Mouse (Mus musculus) forebrain, embryonic 10.5 days (tissue): ENCODE results near the gene Thbs1. TPM values are rescaled to one million over a fixed set of nuclear protein-coding genes. Genes with fewer than 3 reads are reported as not detected.

Experiments used
- DNase-seq: peaks from one replicate; pipeline ENCODE4 v3.0.0-alpha.2; 2017; ENCODE audit warnings: low spot score; ENCODE audit errors: extremely low spot score
- H3K27ac ChIP-seq: fragments of 300-500 bp; sonication (generic); 2 replicates; pipeline ENCODE4 v1.5.1; 2016; ENCODE audit warnings: mild to moderate bottlenecking
- H3K27me3 ChIP-seq: fragments of 300-500 bp; sonication (generic); 2 replicates; pipeline ENCODE4 v1.6.1; 2016; ENCODE audit warnings: mild to moderate bottlenecking; ENCODE audit not compliant: poor library complexity, severe bottlenecking
- H3K36me3 ChIP-seq: fragments of 300-500 bp; sonication (generic); replicated peaks from 2 replicates; pipeline ENCODE4 v1.6.1; 2016; ENCODE audit warnings: mild to moderate bottlenecking, moderate library complexity
- H3K4me1 ChIP-seq: fragments of 300-500 bp; sonication (generic); 2 replicates; pipeline ENCODE4 v1.6.1; 2016
- H3K4me3 ChIP-seq: fragments of 300-500 bp; sonication (generic); 2 replicates; pipeline ENCODE4 v1.5.1; 2016; ENCODE audit warnings: mild to moderate bottlenecking, moderate library complexity
- H3K9me3 ChIP-seq: fragments of 300-500 bp; sonication (generic); 2 replicates; pipeline ENCODE4 v1.6.1; 2016; ENCODE audit warnings: mild to moderate bottlenecking, moderate library complexity
- WGBS: fragments of 180-500 bp; shearing (Covaris S2); methylation state at CpG from one replicate; pipeline ENCODE4 v1.1.7; 2016; 5-methylcytosine and 5-hydroxymethylcytosine counted together
- polyA plus RNA-seq: library from polyadenylated mRNA; unstranded; fragments of >200 nt; fragmentation: Nextera tagmentation; extraction: Ambion mirVana; gene quantifications from 2 replicates; pipeline ENCODE4 v1.2.1, GENCODE M21; 2016

The Thbs1 gene
- polyA plus RNA-seq = 40.0 and 40.9 TPM in 2 replicates

DNA sequence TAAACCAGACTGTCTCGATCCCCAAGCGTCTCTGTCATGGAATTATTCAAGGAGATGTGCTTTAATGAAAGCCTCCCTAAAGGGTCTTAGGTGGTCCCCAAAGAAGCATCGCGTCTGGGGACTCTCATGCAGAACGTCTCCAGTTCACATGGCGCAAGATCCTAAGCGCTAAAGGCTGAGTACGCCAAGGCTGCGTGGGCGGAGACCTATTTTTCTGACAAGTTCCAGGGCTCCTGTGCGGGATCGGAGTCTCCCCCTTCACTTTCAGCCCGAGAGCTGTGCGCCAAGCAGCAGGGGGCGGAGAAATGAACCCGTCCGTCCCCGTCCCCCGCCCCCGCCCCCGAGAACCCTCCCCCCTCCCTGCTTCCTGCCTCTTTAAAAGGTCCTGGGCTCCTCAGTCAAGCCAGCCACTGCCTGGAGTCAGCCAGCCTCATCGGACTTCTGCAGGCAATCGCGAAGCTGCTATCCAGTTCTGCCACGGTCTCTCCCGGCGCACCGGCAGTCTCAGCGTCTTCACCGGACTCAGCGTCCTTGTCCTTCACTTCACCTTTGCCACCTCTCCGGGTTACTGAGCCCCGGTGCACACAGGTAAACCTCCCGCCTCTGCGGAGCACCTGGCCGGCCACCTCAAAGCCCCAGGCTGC, at the start of gene Thbs1:
Gene Thbs1, plus strand, starts transcription at position 389 of the 644 bp plus-strand sequence.
- Histone ChIP-seq H3K4me3 (peak within 1 kb of the TSS; percentile 69), H3K9me3 (no peaks in the 10 kb centered on the region), H3K27ac (peak within 1 kb of the TSS; percentile 84), H3K4me1 (peaks cover 60% of the 10 kb centered on the region), H3K27me3 (peaks cover 26% of the 10 kb centered on the region), H3K36me3 (peaks cover 25% of the 10 kb centered on the region)
- WGBS = under 1% methylated on average over 36 of the region's 36 CpGs
- peak; percentile 75 for DNase-seq

DNA sequence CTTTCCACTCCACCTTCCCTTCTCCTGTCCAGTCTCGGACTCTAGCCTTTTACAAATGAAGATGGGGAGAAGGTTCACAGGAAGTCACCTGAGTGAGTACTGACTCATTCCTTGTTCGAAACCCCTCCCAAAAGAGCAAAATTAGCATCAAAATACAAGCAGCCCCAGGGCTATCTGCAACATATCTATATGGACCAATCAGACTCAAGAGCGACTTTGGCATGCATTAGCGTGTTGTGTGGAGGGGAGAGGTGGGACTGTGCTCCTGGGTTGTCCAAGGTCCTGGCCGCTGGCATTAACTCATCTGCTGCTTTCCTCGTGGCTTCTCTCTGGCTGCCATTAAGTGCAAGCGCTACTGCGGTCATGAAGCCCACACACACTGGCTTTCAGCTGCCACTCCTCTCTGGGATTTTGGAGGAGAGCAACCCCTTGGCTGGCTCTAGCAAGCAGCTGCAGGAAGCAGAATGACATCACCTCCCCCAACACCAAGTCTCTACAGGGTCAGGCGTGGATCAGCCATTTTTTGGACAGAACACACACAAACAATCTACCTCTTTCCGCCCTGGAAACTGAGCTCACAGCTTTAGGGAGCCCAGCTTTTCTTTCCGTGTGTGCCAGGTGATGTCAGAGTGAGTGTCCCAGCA, 47.4 kb upstream of the Thbs1 start:
- no peak for DNase-seq
- H3K36me3 ChIP-seq = no peaks in the 10 kb centered on the region
- no peak overlapping the region for H3K4me3 ChIP-seq
- H3K27me3 ChIP-seq = no peaks in the 10 kb centered on the region
- no peaks in the 10 kb centered on the region for H3K9me3 ChIP-seq
- 92% methylated on average over 11 of the region's 11 CpGs for WGBS
- no peak overlapping the region for H3K27ac ChIP-seq
- peaks cover 10% of the 10 kb centered on the region; the same call in 1 of the 2 replicates for H3K4me1 ChIP-seq

DNA sequence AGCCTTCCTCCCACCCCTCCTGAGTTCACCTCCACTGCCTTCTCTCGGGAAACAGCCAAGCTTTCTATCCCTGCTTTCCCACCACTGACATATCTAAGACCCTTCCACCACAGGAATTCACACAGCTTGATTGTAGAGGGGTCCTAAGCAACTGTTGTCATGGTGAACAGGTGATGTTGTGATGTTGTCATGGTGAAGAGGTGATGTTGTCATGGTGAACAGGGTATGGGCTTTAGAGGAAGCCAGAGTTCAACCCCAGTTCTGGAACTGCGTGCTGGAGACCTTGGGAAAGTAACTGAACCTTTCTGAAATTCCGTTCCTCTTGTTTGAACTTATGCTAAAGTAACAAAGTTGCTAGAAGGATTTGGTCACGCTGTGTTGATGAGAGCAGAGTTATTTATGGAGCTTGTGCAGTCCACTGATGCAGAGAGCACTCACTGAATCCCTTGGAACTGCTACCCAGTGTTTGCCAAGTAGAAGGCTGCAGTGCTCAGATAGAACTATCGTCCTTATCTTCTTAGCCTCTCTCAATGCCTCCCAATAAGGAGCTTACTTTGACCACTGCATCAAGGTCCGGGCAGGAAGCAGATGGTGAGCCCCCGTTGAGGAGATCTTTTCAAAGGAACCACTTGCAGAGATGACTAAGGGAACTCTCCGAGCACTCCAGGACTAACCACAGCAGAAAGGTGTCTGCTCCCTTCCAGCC, 45.5 kb upstream of the Thbs1 start:
- no peaks in the 10 kb centered on the region for H3K27me3 ChIP-seq
- H3K36me3 ChIP-seq = no peaks in the 10 kb centered on the region
- DNase-seq = no peak
- H3K27ac ChIP-seq = no peak overlapping the region
- peaks cover 5% of the 10 kb centered on the region; the same call in 1 of the 2 replicates for H3K4me1 ChIP-seq
- 85% methylated on average over 8 of the region's 8 CpGs for WGBS
- no peaks in the 10 kb centered on the region for H3K9me3 ChIP-seq
- no peak overlapping the region for H3K4me3 ChIP-seq

DNA sequence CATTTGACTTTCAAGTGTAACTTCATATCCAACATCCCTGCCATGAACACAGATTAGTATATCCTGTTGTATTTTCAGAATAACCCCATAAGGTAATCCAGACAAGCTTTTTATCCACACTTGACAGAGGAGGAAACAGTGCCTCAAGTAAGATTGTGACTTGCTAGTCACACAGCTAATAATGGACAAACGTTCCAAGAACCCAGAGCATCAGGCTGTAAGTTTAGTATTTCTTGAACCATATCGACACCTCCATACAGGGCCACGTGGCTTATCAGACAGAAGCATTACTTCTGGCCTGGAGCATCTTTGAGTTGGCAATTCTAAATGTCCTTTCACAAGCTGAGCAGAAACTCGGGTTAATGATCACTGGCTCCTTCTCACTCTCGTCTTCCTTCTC, 41.7 kb upstream of the Thbs1 start:
- no peaks in the 10 kb centered on the region for H3K9me3 ChIP-seq
- no peak overlapping the region for H3K27ac ChIP-seq
- no peak for DNase-seq
- H3K36me3 ChIP-seq = no peaks in the 10 kb centered on the region
- H3K4me3 ChIP-seq = no peak overlapping the region
- peaks cover 3% of the 10 kb centered on the region; the same call in 1 of the 2 replicates for H3K4me1 ChIP-seq
- H3K27me3 ChIP-seq = no peaks in the 10 kb centered on the region
- 85% methylated on average over 5 of the region's 5 CpGs for WGBS

DNA sequence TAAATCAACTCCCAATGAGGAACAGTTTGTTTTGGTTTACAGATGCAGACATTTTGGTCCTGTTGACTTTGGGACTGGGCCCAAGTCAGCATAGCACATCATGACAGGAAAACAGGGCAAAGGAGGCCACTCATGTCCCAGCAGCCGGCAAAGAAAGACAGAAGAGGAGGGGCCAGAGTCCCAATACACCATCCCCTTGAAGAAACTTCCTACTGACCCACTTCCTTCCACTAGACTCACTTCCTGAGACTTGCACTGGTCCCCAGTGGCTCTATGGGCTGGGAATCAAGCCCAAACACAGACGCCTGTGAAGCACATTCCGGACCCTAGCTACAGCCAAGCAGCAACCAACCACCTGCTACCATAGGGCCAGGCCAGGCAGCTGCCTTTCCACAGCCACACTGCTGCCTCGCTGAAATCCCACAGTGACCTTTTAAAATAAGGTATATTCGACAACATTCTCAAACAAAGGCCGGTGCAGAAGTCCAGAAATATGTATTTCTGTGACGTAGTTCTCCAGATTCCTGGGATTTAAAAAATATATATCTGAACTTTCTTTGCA, 38.8 kb upstream of the Thbs1 start:
- H3K27ac ChIP-seq = no peak overlapping the region
- 90% methylated on average over 7 of the region's 7 CpGs for WGBS

DNA sequence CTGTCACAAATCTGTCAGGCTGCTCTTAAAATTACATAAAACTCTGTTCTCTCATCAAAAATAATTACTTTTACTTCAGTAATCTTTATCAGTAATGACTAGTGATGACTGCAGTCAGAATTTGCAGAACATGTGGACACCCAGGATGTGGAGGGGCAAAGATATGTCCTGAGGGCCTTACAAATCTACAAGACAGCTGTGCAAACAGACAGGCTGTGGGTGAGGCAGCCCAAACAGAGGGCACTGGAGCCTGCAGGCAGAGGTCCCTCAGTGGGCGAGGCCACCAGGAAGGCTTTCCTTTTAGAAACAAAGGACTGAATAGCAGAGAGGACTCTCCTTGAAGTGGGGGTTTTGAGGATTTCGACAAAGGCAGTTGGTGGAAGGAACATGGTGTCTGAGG, 37.6 kb upstream of the Thbs1 start:
- WGBS = 36% methylated on average over 2 of the region's 2 CpGs

More for the DNA sequence above, 38.8 kb upstream of the Thbs1 start:
- Histone ChIP-seq H3K36me3 (no peaks in the 10 kb centered on the region), H3K9me3 (no peaks in the 10 kb centered on the region), H3K4me1 (peaks cover 3% of the 10 kb centered on the region; the same call in 1 of the 2 replicates), H3K27me3 (no peaks in the 10 kb centered on the region), H3K4me3 (no peak overlapping the region)
- no peak for DNase-seq

DNA sequence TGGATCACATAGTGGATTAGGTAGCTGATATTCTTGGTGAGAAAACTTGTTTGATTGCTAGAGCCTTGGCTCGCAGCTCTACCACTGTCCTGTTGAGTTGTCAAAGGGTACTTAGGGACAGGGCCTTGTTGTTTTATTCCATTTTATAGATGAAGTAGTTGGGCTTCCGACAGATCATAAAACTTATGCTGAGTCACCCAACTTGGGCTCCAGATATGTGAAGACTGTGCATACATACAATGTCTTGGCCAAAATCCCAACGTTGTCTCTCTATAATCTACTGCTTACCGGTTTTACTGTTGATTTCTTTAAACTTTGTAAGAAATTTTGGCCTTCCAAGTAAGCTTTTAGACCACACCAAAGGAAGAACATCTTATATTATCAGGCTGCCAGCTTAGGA, 36.5 kb upstream of the Thbs1 start:
- WGBS = 92% methylated on average over 4 of the region's 4 CpGs
- Histone ChIP-seq H3K9me3 (no peaks in the 10 kb centered on the region), H3K4me3 (no peak overlapping the region), H3K36me3 (no peaks in the 10 kb centered on the region), H3K27me3 (no peaks in the 10 kb centered on the region), H3K27ac (no peak overlapping the region), H3K4me1 (peaks cover 3% of the 10 kb centered on the region; the same call in 1 of the 2 replicates)
- no peak for DNase-seq

More for the DNA sequence above, 37.6 kb upstream of the Thbs1 start:
- H3K4me3 ChIP-seq = no peak overlapping the region
- no peaks in the 10 kb centered on the region for H3K27me3 ChIP-seq
- DNase-seq = no peak
- peaks cover 3% of the 10 kb centered on the region; the same call in 1 of the 2 replicates for H3K4me1 ChIP-seq
- H3K9me3 ChIP-seq = no peaks in the 10 kb centered on the region
- no peaks in the 10 kb centered on the region for H3K36me3 ChIP-seq
- no peak overlapping the region for H3K27ac ChIP-seq

DNA sequence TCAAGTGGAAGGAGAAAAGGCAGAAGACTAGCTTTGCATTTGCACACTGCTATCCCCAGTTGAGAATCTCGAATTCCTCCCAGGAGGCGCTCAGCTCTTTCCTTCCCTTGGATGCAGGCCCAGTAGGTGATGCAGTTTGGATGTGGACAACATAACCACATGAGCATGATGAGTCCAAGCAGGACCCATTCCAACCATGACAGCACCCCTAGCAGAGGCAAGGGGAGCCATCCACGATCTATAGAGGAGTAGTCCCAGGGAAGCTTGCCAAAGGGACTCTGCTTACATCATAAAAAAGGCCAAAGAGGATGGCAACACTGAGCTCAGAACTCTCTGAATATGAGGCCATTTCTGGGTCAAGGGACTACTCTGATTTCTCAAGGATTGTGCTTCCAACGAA, 32.5 kb upstream of the Thbs1 start:
- peaks cover under 1% of the 10 kb centered on the region; the same call in 1 of the 2 replicates for H3K4me1 ChIP-seq
- 89% methylated on average over 4 of the region's 4 CpGs for WGBS
- no peaks in the 10 kb centered on the region for H3K9me3 ChIP-seq
- H3K27ac ChIP-seq = no peak overlapping the region
- no peak overlapping the region for H3K4me3 ChIP-seq
- DNase-seq = no peak
- no peaks in the 10 kb centered on the region for H3K36me3 ChIP-seq
- H3K27me3 ChIP-seq = no peaks in the 10 kb centered on the region

DNA sequence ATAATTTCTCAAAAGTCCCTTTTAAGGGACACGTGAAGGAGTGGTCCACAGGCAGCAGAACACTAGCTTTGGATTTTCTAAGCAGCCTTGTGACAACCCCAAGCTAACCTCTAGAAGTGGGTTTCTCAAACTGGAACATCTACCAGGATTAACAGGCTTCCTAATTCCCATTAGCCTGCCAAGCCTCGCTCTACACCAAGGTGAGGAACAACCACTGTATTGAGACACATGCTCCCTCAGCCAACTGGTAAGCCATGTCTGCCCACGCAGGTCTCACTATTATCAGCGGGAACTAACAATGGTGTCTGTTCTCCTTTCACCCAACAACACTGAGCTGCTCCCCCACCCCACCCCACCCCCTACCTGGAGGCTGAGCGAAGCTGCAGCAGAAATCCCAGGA, 30.1 kb upstream of the Thbs1 start:
- Histone ChIP-seq H3K27ac (no peak overlapping the region), H3K9me3 (no peaks in the 10 kb centered on the region), H3K36me3 (no peaks in the 10 kb centered on the region), H3K4me1 (no peaks in the 10 kb centered on the region), H3K4me3 (no peak overlapping the region), H3K27me3 (no peaks in the 10 kb centered on the region)
- no peak for DNase-seq
- whole genome bisulfite sequencing = 82% methylated on average over 5 of the region's 5 CpGs

DNA sequence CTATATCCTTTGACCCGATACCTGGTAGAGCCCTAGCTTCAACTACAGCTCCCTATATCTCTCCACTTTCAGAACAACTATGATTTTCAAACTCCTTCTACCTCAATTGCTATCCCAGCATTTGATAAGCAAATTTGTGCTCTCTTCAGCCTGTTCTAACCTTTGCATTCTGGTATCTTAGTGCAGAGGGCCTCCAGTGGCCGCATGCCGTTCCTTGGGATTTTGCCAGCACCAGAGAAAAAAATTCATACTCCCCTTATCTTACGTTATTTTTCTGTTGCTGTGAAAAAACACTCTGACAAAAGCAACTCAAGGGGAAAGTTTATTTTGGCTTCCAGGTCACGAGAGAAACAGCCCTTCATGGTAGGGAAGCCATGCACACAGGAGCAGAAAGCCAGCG, 28.0 kb upstream of the Thbs1 start:
- DNase-seq = no peak
- H3K4me1 ChIP-seq = no peaks in the 10 kb centered on the region

DNA sequence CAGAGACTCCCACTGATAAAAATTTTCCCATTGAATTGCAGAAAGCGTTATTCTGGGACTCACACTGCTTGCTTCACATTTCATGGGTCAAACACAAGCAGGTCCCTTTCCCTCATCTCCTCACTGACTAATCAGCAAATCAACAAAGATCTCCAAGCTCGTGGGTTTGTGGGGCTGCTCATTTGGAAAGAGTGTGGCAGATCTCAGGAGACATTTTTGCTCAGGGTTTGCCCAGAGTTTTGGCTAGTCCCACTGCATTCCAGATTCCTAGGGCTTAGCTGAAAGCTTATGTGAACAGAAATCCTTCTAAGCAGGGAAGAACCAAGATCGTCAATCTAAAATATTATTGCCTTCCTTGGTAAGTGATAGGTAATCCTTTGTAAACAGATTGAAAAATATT, 27.0 kb upstream of the Thbs1 start:
- 82% methylated on average over 3 of the region's 3 CpGs for WGBS
- Histone ChIP-seq H3K36me3 (no peaks in the 10 kb centered on the region), H3K27ac (no peak overlapping the region), H3K27me3 (no peaks in the 10 kb centered on the region), H3K4me1 (no peaks in the 10 kb centered on the region), H3K4me3 (no peak overlapping the region), H3K9me3 (no peaks in the 10 kb centered on the region)
- no peak for DNase-seq

More for the DNA sequence above, 28.0 kb upstream of the Thbs1 start:
- H3K27ac ChIP-seq = no peak overlapping the region
- no peaks in the 10 kb centered on the region for H3K9me3 ChIP-seq
- no peaks in the 10 kb centered on the region for H3K36me3 ChIP-seq
- WGBS = 93% methylated on average over 6 of the region's 6 CpGs
- H3K27me3 ChIP-seq = no peaks in the 10 kb centered on the region
- no peak overlapping the region for H3K4me3 ChIP-seq

DNA sequence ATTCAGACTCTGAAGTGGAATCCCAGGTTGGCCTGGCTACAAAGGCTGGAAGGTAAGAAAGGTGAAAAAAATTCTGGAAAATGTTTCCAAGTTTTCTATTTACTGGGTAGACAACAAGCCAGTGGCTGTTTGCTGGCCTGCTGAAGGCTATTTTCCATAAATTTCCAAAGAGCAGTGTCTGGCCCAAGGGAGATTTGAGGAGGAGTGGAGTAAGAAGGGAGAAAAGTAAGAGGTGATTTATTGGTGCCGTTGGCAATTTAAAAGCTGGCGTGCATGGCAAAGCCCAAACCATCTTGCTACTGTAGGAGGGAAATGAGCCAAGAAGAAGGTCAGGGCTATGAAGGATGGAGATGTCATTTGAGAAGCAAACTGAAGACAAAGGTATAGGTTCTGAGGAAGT, 26.0 kb upstream of the Thbs1 start:
- no peak for DNase-seq
- H3K27me3 ChIP-seq = no peaks in the 10 kb centered on the region
- WGBS = 95% methylated on average over 2 of the region's 2 CpGs

More for the DNA sequence above, 26.0 kb upstream of the Thbs1 start:
- H3K9me3 ChIP-seq = no peaks in the 10 kb centered on the region
- no peaks in the 10 kb centered on the region for H3K4me1 ChIP-seq
- H3K36me3 ChIP-seq = no peaks in the 10 kb centered on the region
- H3K4me3 ChIP-seq = no peak overlapping the region
- H3K27ac ChIP-seq = no peak overlapping the region
